Mouse (Mus musculus) MEL (cell line): ENCODE measurements around the gene Tchp.

Source experiments
- CTCF ChIP-seq, 3 experiments: IDR thresholded peaks in 2 of 3; conservative IDR thresholded peaks in 1 of 3; 2 replicates each; pipeline ENCODE4 v1.5.1; 2011 to 2012; ENCODE audit warnings: low read length in 3 of 3, low read depth in 2 of 3, mild to moderate bottlenecking in 2 of 3, improper control_type of control experiment in 1 of 3, inconsistent platforms in 1 of 3, mixed read lengths in 1 of 3, moderate library complexity in 1 of 3; ENCODE audit not compliant: control insufficient read depth in 1 of 3, insufficient read depth in 1 of 3, poor library complexity in 1 of 3, severe bottlenecking in 1 of 3
- HCFC1 ChIP-seq: IDR thresholded peaks from 2 replicates; pipeline ENCODE4 v1.6.1; 2012; ENCODE audit warnings: low read depth, mild to moderate bottlenecking, inconsistent platforms, low read length, improper control_type of control experiment, moderate library complexity
- KAT2A ChIP-seq: conservative IDR thresholded peaks from 2 replicates; pipeline ENCODE4 v1.6.1; 2012; ENCODE audit warnings: low read depth, low read length, improper control_type of control experiment, inconsistent platforms
- ZMIZ1 ChIP-seq: IDR thresholded peaks from 2 replicates; pipeline ENCODE4 v1.6.1; 2012; ENCODE audit warnings: low read depth, mild to moderate bottlenecking, inconsistent platforms, low read length, improper control_type of control experiment, moderate library complexity

GRCm38 (mm10) chr5:114753384-114753783 is 45.8 kb downstream of the Tchp start:
- TF ChIP-seq CTCF (IDR thresholded peaks at IDR 0.05 in 2 of 3, conservative IDR thresholded peaks at IDR 0.05 in 1 of 3; ENCODE audit: control insufficient read depth in 1 of 3, insufficient read depth in 1 of 3, low read depth in 2 of 3, low read length in 3 of 3, poor library complexity in 1 of 3, severe bottlenecking in 1 of 3) (no peak), ZMIZ1 (no peak), KAT2A (no peak), HCFC1 (no peak)
